Mouse (Mus musculus): ENCODE data around the gene Ets1.

- TF ChIP-seq CTCF (IDR thresholded peaks at IDR 0.05; ENCODE audit: borderline replicate concordance, insufficient read depth, low read depth, low read length) (no peak), POLR2A (IDR thresholded peaks at IDR 0.05; ENCODE audit: borderline replicate concordance, insufficient read depth, low read length) (no peak)
Observed at GRCm38 (mm10) chr9:32679531-32679930, 43.5 kb downstream of the Ets1 start.

Data from cerebellum, adult 2 months (tissue).